Mouse (Mus musculus) G1E (cell line): Measurements from ENCODE around the gene Eif4a2.

Experiments used
- CTCF ChIP-seq: IDR thresholded peaks from 2 replicates; pipeline ENCODE4 v1.5.1; 2012; ENCODE audit warnings: low read depth, low read length, inconsistent platforms, mixed read lengths
- GATA1 ChIP-seq: IDR thresholded peaks from 2 replicates; pipeline ENCODE4 v1.6.1; 2012; ENCODE audit warnings: borderline replicate concordance, low read length, inconsistent platforms, mixed read lengths
- GATA2 ChIP-seq: IDR thresholded peaks from 2 replicates; pipeline ENCODE4 v1.6.1; 2012; ENCODE audit warnings: low read depth, low read length, inconsistent platforms, borderline replicate concordance
- POLR2AphosphoS5 ChIP-seq: IDR thresholded peaks from 2 replicates; pipeline ENCODE4 v1.6.1; 2012; ENCODE audit warnings: low read depth, low read length, inconsistent platforms; ENCODE audit not compliant: insufficient replicate concordance
- TAL1 ChIP-seq: conservative IDR thresholded peaks from 2 replicates; pipeline ENCODE4 v1.6.1; 2012; ENCODE audit warnings: low read depth, low read length, inconsistent platforms, mixed read lengths

DNA sequence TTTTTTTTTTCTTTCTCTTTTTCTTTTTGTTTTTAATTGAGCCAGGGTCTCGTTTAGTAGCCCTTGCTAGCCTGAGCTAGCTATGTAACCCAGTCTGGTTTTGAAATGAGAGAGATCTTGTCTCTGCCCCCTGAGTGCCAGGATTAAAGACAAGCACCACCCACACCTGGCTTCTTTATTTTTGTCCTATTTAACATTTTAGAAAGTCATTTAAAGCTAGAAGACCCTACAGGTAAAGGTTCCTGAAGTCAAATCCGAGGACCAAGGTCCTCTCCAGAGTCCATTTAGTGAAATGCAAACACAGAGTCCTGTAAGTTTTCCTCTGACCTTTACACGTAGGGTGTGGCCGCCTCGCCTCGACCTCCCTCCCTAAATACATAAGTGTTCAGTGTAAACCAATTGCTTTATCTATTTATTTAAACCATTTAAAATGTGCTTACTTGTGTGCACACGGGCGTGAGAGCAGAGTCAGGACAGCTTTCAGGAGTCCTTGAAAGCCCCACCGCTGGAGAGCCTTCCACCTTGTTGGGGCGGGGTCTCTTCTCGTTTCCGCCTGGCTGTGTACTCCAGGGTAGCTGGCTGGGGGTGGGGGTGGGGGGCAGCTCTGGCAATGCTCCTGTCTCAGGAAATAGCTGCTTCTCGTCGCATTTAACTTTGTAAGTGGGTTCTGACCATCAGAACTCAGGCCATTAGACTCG is 4.8 kb upstream of the Eif4a2 start:
- TF ChIP-seq GATA1 (no peak), POLR2AphosphoS5 (no peak), TAL1 (no peak), CTCF (no peak), GATA2 (no peak)
